Mouse (Mus musculus): ENCODE data around the gene Mut. TPM values are rescaled to one million over a fixed set of nuclear protein-coding genes. Genes with fewer than 3 reads are reported as not detected.

Gene Mut
- polyA plus RNA-seq, 1 experiment from 2014 or later, result 32.5 TPM

- Histone ChIP-seq H3K9ac (replicated peaks; ENCODE audit: low read depth) (no peak overlapping the region), H3K27me3 (replicated peaks; ENCODE audit: insufficient read depth, low read length) (no peaks in the 10 kb centered on the region), H3K27ac (ENCODE audit: low read length) (no peak overlapping the region), H3K9me3 (ENCODE audit: low read length) (no peaks in the 10 kb centered on the region), H3K4me2 (replicated peaks; ENCODE audit: low read depth, low read length) (no peak overlapping the region), H3K4me1 (ENCODE audit: insufficient read depth, low read depth, low read length) (no peaks in the 10 kb centered on the region), H3K36me3 (ENCODE audit: insufficient read depth, low read length) (no peaks in the 10 kb centered on the region), H3K4me3 (ENCODE audit: low read depth, low read length) (no peak overlapping the region)
- no peak for TF ChIP-seq EP300 (IDR thresholded peaks at IDR 0.05)
- TF ChIP-seq CTCF (IDR thresholded peaks at IDR 0.05), result peak; percentile 44
- 60% methylated on average over 11 of the region's 11 CpGs for WGBS
- no peak for DNase-seq (ENCODE audit: low spot score)
- ATAC-seq, result no peak
Observed at GRCm38 (mm10) chr17:40977914-40978313, 43.4 kb downstream of the Mut start.

GRCm38 (mm10) chr17:40992102-40992501 lies 57.6 kb downstream of the Mut start:
- H3K9ac ChIP-seq (replicated peaks; ENCODE audit: low read depth), result no peak overlapping the region
- no peaks in the 10 kb centered on the region for H3K4me1 ChIP-seq (ENCODE audit: insufficient read depth, low read depth, low read length)
- no peaks in the 10 kb centered on the region for H3K9me3 ChIP-seq (ENCODE audit: low read length)
- no peak for ATAC-seq
- no peak overlapping the region for H3K4me2 ChIP-seq (replicated peaks; ENCODE audit: low read depth, low read length)
- H3K4me3 ChIP-seq (ENCODE audit: low read depth, low read length), result no peak overlapping the region
- no peaks in the 10 kb centered on the region for H3K27me3 ChIP-seq (replicated peaks; ENCODE audit: insufficient read depth, low read length)
- no peaks in the 10 kb centered on the region for H3K36me3 ChIP-seq (ENCODE audit: insufficient read depth, low read length)
- H3K27ac ChIP-seq (ENCODE audit: low read length), result no peak overlapping the region
- 55% methylated on average over 3 of the region's 3 CpGs for WGBS
- no peak for DNase-seq (ENCODE audit: low spot score)
- TF ChIP-seq CTCF (IDR thresholded peaks at IDR 0.05) (no peak), EP300 (IDR thresholded peaks at IDR 0.05) (no peak)

Other genes with a start within 250 kb of the Mut start
- gene Esp1, start 207.6 kb upstream of the Mut start, polyA plus RNA-seq (2015; fragmentation: Nextera tagmentation; extraction: Ambion mirVana), result not detected in 2 replicates
- gene Crisp2, start 127.7 kb upstream of the Mut start, polyA plus RNA-seq (2015; fragmentation: Nextera tagmentation; extraction: Ambion mirVana), result 0.24 TPM in 1 of 2 replicates, not detected in the other
- gene Rhag, start 123.6 kb upstream of the Mut start, polyA plus RNA-seq (2015; fragmentation: Nextera tagmentation; extraction: Ambion mirVana), result 0.94 and 1.2 TPM in 2 replicates
- 2.4 and 2.9 TPM in 2 replicates for gene 9130008F23Rik, start 54.1 kb upstream of the Mut start, polyA plus RNA-seq (2015; fragmentation: Nextera tagmentation; extraction: Ambion mirVana)
- gene Glyatl3, start 20.3 kb upstream of the Mut start, polyA plus RNA-seq (2015; fragmentation: Nextera tagmentation; extraction: Ambion mirVana), result not detected in 2 replicates
- gene Cenpq, start 362 bp downstream of the Mut start, polyA plus RNA-seq (2015; fragmentation: Nextera tagmentation; extraction: Ambion mirVana), result 5.5 and 6.2 TPM in 2 replicates

All from lung, postnatal 0 days (tissue).